Mouse (Mus musculus): ENCODE results near the gene Crip1.

Gene Crip1

GRCm38 (mm10) chr12:113148381-113149035 is 2.4 kb downstream of the Crip1 start:
- peak; percentile 65 for DNase-seq

GRCm38 (mm10) chr12:113149341-113149740 is 3.2 kb downstream of the Crip1 start:
- DNase-seq: no peak

- peak; percentile 59 for DNase-seq
Measured at GRCm38 (mm10) chr12:113149896-113150295, 3.8 kb downstream of the Crip1 start.

- DNase-seq: no peak
Measured at GRCm38 (mm10) chr12:113150591-113150990, 4.5 kb downstream of the Crip1 start.

- DNase-seq: no peak
Measured at GRCm38 (mm10) chr12:113151046-113151445, 4.9 kb downstream of the Crip1 start.

GRCm38 (mm10) chr12:113151661-113152271 is 5.7 kb downstream of the Crip1 start:
- DNase-seq: peak; percentile 66

- DNase-seq: peak; percentile 77
Measured at GRCm38 (mm10) chr12:113152272-113152661, 6.2 kb downstream of the Crip1 start.

GRCm38 (mm10) chr12:113152991-113153525 is 6.9 kb downstream of the Crip1 start:
- DNase-seq: peak; percentile 34

- DNase-seq: no peak
Measured at GRCm38 (mm10) chr12:113153971-113154370, 7.9 kb downstream of the Crip1 start.

- no peak for DNase-seq
Measured at GRCm38 (mm10) chr12:113154747-113155075, 8.6 kb downstream of the Crip1 start.

GRCm38 (mm10) chr12:113155076-113155771 is 9.1 kb downstream of the Crip1 start:
- peak; percentile 73 for DNase-seq

GRCm38 (mm10) chr12:113155887-113156539 is 9.9 kb downstream of the Crip1 start, which contains the start of gene Tedc1:
Gene Tedc1, plus strand, starts transcription at chr12:113156421.
- DNase-seq: peak; percentile 100

- DNase-seq: no peak
Measured at GRCm38 (mm10) chr12:113156540-113156929, 10.4 kb downstream of the Crip1 start.

GRCm38 (mm10) chr12:113157002-113157401 is 10.9 kb downstream of the Crip1 start:
- DNase-seq: peak; percentile 29

GRCm38 (mm10) chr12:113157521-113157920 is 11.4 kb downstream of the Crip1 start:
- peak; percentile 15 for DNase-seq

GRCm38 (mm10) chr12:113157971-113158370 is 11.9 kb downstream of the Crip1 start:
- no peak for DNase-seq

- DNase-seq: peak; percentile 23
Measured at GRCm38 (mm10) chr12:113163561-113164006, 17.5 kb downstream of the Crip1 start.

- peak; percentile 62 for DNase-seq
Measured at GRCm38 (mm10) chr12:113168031-113168536, 22.0 kb downstream of the Crip1 start.

- no peak for DNase-seq
Measured at GRCm38 (mm10) chr12:113176960-113177725, 31.0 kb downstream of the Crip1 start.

- DNase-seq: no peak
Measured at GRCm38 (mm10) chr12:113181020-113181419, 34.9 kb downstream of the Crip1 start.

GRCm38 (mm10) chr12:113184945-113185344 is 38.8 kb downstream of the Crip1 start:
- no peak for DNase-seq

Data from thymus, postnatal 4 days (tissue).